Mouse (Mus musculus) CH12.LX (cell line): ENCODE results near the gene Fam122a. TPM values are rescaled to one million over a fixed set of nuclear protein-coding genes. Genes with fewer than 3 reads are reported as not detected.

Experiments used
- DNase-seq: peaks from one replicate; pipeline ENCODE4 v3.0.0-alpha.2; 2013; ENCODE audit errors: extremely low read depth
- H3K27ac ChIP-seq: 2 replicates; pipeline ENCODE4 v1.5.1; 2012; ENCODE audit warnings: low read depth, mild to moderate bottlenecking, control low read depth, moderate library complexity; ENCODE audit not compliant: insufficient read depth
- H3K27me3 ChIP-seq: replicated peaks from 2 replicates; pipeline ENCODE3; 2012; ENCODE audit warnings: inconsistent platforms
- H3K36me3 ChIP-seq, 2 experiments: replicated peaks in 1 of 2; 2 replicates each; pipeline versions ENCODE3 to v1.6.1; 2012; ENCODE audit warnings: inconsistent platforms in 1 of 2, low read length in 1 of 2, mild to moderate bottlenecking in 1 of 2, mixed read lengths in 1 of 2, moderate library complexity in 1 of 2; ENCODE audit not compliant: control insufficient read depth in 1 of 2, insufficient read depth in 1 of 2
- H3K4me1 ChIP-seq, 2 experiments: 2 replicates each; pipeline ENCODE4 v1.6.1; 2012; ENCODE audit warnings: inconsistent platforms in 1 of 2, moderate library complexity in 1 of 2; ENCODE audit not compliant: insufficient read depth in 2 of 2, control insufficient read depth in 1 of 2
- H3K4me2 ChIP-seq: 2 replicates; pipeline ENCODE4 v1.6.1; 2012; ENCODE audit warnings: low read depth, mild to moderate bottlenecking, control low read depth; ENCODE audit not compliant: poor library complexity, insufficient read depth, severe bottlenecking
- H3K4me3 ChIP-seq, 3 experiments: fragments of 150-350 bp in 1 of 3; sonication (generic) in 1 of 3; replicated peaks in 1 of 3; 2 replicates each; pipeline versions ENCODE3 to v1.5.1; 2011 to 2012; ENCODE audit warnings: low read depth in 2 of 3, low read length in 2 of 3, mild to moderate bottlenecking in 2 of 3, moderate library complexity in 2 of 3, control low read depth in 1 of 3, improper control_type of control experiment in 1 of 3, inconsistent platforms in 1 of 3, mixed read lengths in 1 of 3; ENCODE audit not compliant: poor library complexity in 1 of 3
- H3K79me2 ChIP-seq: replicated peaks from 2 replicates; pipeline ENCODE4 v1.6.1; 2012; ENCODE audit warnings: mild to moderate bottlenecking, moderate library complexity; ENCODE audit not compliant: control insufficient read depth, poor library complexity, insufficient read depth, severe bottlenecking; ENCODE audit errors: extremely low read depth
- H3K9ac ChIP-seq: 2 replicates; pipeline ENCODE4 v1.6.1; 2012; ENCODE audit warnings: low read depth, mild to moderate bottlenecking, control low read depth, moderate library complexity; ENCODE audit not compliant: insufficient read depth
- H3K9me3 ChIP-seq: replicated peaks from 2 replicates; pipeline ENCODE3; 2012; ENCODE audit warnings: low read length, inconsistent platforms, mixed read lengths
- CHD1 ChIP-seq: IDR thresholded peaks from 2 replicates; pipeline ENCODE4 v1.6.1; 2012; ENCODE audit warnings: low read depth, low read length, improper control_type of control experiment, inconsistent platforms
- ELF1 ChIP-seq: IDR thresholded peaks from 2 replicates; pipeline ENCODE4 v1.6.1; 2014; ENCODE audit warnings: low read depth, mild to moderate bottlenecking, inconsistent platforms, low read length, improper control_type of control experiment
- ETS1 ChIP-seq: conservative IDR thresholded peaks from 2 replicates; pipeline ENCODE4 v1.6.1; 2012; ENCODE audit warnings: low read depth, mild to moderate bottlenecking, inconsistent platforms, low read length, improper control_type of control experiment, moderate library complexity
- MAFK ChIP-seq: IDR thresholded peaks from 2 replicates; pipeline ENCODE4 v1.6.1; 2011; ENCODE audit warnings: low read length, improper control_type of control experiment; ENCODE audit not compliant: insufficient replicate concordance
- MAZ ChIP-seq: IDR thresholded peaks from 2 replicates; pipeline ENCODE4 v1.6.1; 2012; ENCODE audit warnings: low read depth, mild to moderate bottlenecking, inconsistent platforms, low read length, improper control_type of control experiment, moderate library complexity
- MEF2A ChIP-seq: IDR thresholded peaks from 2 replicates; pipeline ENCODE4 v1.6.1; 2014; ENCODE audit warnings: low read depth, mild to moderate bottlenecking, inconsistent platforms, low read length, improper control_type of control experiment, borderline replicate concordance
- MYC ChIP-seq: IDR thresholded peaks from 2 replicates; pipeline ENCODE4 v1.6.1; 2011; ENCODE audit warnings: low read depth, mild to moderate bottlenecking, improper control_type of control experiment, low read length
- NRF1 ChIP-seq: IDR thresholded peaks from 2 replicates; pipeline ENCODE4 v1.6.1; 2014; ENCODE audit warnings: low read depth, mild to moderate bottlenecking, inconsistent platforms, low read length, improper control_type of control experiment, moderate library complexity
- PAX5 ChIP-seq: IDR thresholded peaks from 2 replicates; pipeline ENCODE4 v1.6.1; 2012; ENCODE audit warnings: low read length, inconsistent platforms, mixed read lengths
- POLR2A ChIP-seq: IDR thresholded peaks from 2 replicates; pipeline ENCODE4 v1.6.1; 2011; ENCODE audit warnings: low read depth, mild to moderate bottlenecking, improper control_type of control experiment, low read length
- POLR2AphosphoS2 ChIP-seq: IDR thresholded peaks from 2 replicates; pipeline ENCODE4 v1.6.1; 2011; ENCODE audit warnings: low read depth, low read length, improper control_type of control experiment
- RCOR1 ChIP-seq: conservative IDR thresholded peaks from 2 replicates; pipeline ENCODE4 v1.6.1; 2012; ENCODE audit warnings: low read depth, mild to moderate bottlenecking, inconsistent platforms, low read length, improper control_type of control experiment
- SMC3 ChIP-seq: IDR thresholded peaks from 2 replicates; pipeline ENCODE4 v1.6.1; 2011; ENCODE audit warnings: low read depth, low read length, improper control_type of control experiment
- UBTF ChIP-seq: IDR thresholded peaks from 2 replicates; pipeline ENCODE4 v1.6.1; 2012; ENCODE audit warnings: low read depth, mild to moderate bottlenecking, inconsistent platforms, low read length, improper control_type of control experiment, moderate library complexity
- USF1 ChIP-seq: IDR thresholded peaks from 2 replicates; pipeline ENCODE4 v1.6.1; 2014; ENCODE audit warnings: low read depth, mild to moderate bottlenecking, inconsistent platforms, low read length, improper control_type of control experiment
- USF2 ChIP-seq: conservative IDR thresholded peaks from 2 replicates; pipeline ENCODE4 v1.6.1; 2011; ENCODE audit warnings: low read depth, low read length, improper control_type of control experiment
- ZNF384 ChIP-seq: IDR thresholded peaks from 2 replicates; pipeline ENCODE4 v1.6.1; 2012; ENCODE audit warnings: low read depth, low read length, improper control_type of control experiment, inconsistent platforms
- dilution Hi-C: fragments of 300-500 bp; cut with MboI; formaldehyde crosslinking; loops from 2 replicates; pipeline ENCODE4 v1.14.3; 2020; ENCODE audit warnings: low sequenced_read_pairs; ENCODE audit not compliant: extremely low pct_unique_long_range_greater_than_20kb, extremely low pct_ligation_motif_present
- in situ Hi-C: fragments of 300-500 bp; cut with MboI; formaldehyde crosslinking; loops from 3 replicates; pipeline ENCODE4 v1.14.3; 2019; ENCODE audit warnings: low sequenced_read_pairs, low pct_ligation_motif_present, low pct_unique_long_range_greater_than_20kb, mixed read lengths
- polyA plus RNA-seq: library from polyadenylated mRNA; unstranded; fragments of >175 nt; gene quantifications from 2 replicates; pipeline ENCODE4 v1.2.1, GENCODE M21; 2012; ENCODE audit warnings: low read depth; ENCODE audit not compliant: insufficient read length
- total RNA-seq, 2 experiments: library from RNA; depleted of rRNA; stranded (reverse); fragments of 300-350 nt in 1 of 2; fragments of >200 nt in 1 of 2; gene quantifications; 2 replicates each; pipeline ENCODE4 v1.2.3; 2012 to 2014

Fam122a gene
- total and polyA plus RNA-seq, 3 experiments = 2.6 to 34.6 (median 4.5) TPM

DNA sequence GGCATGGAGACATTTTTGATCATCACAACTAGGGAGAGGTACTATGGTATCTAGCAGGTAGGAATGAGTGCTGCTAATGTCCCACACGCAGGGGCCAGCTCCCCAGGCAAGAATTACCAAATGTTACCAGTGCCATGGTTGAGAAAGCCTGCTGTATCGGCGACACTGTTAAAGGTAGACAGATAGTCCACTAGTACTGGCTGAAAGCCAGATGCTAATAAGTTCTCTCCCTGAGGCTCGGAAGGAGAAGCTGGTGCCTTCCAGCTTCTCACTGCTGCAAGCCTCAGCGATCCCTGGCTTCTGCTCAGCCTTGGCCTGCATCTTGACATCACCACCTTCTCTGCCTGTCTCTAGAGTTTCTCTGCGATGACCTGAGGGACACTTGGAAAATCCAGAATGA is 32.2 kb upstream of the Fam122a start:
- Histone ChIP-seq H3K4me2 (no peak overlapping the region), H3K9me3 (no peaks in the 10 kb centered on the region), H3K27me3 (no peaks in the 10 kb centered on the region), H3K36me3 (no peaks in the 10 kb centered on the region)
- TF ChIP-seq NRF1 (no peak), MEF2A (no peak), ELF1 (no peak), UBTF (no peak), SMC3 (no peak), ZNF384 (no peak)
- TF ChIP-seq, all 38 proteins: peak for 0
- DNase-seq = no peak
- no peaks in the 10 kb centered on the region for H3K4me1 ChIP-seq
- H3K79me2 ChIP-seq = no peaks in the 10 kb centered on the region
- no peak overlapping the region for H3K27ac ChIP-seq
- in situ Hi-C loops = no loop called here
- dilution Hi-C loops = no loop called here
- H3K4me3 ChIP-seq = no peak overlapping the region
- H3K9ac ChIP-seq = no peak overlapping the region

DNA sequence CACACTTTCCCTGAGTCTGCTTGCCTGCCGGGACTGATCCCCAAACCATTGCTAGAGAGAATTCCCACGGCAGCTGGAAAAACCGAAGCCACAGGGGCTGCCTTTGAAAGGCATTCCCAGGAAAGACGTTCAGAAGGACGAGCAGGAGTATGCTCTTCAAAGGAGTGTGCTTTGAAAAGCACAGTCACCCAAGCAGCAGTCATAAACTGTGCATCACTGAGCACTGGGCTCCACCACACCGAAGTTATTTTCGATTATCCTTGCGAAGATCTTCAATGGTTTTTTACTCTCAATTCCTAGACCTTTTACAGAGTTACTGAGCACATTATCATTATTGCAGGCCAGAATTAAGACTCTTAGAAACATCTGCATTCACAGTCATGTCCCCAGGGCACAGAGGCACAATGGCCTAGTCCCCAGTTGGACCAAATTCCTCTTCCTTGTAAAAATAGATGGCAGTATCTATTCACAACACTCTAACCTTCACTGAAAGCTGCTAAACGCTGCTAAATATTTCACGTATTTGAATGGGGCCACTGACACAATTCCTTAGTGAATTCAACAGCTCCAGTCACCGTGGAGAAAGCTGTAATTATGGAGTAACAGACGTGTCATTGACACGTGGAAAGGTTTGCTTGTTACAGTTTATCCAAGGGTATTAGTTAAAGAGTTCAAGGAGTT is 31.1 kb upstream of the Fam122a start:
- Histone ChIP-seq H3K4me1 (no peaks in the 10 kb centered on the region), H3K4me2 (no peak overlapping the region), H3K9ac (no peak overlapping the region), H3K36me3 (no peaks in the 10 kb centered on the region), H3K79me2 (no peaks in the 10 kb centered on the region), H3K27me3 (no peaks in the 10 kb centered on the region), H3K4me3 (no peak overlapping the region), H3K27ac (no peak overlapping the region), H3K9me3 (no peaks in the 10 kb centered on the region)
- TF ChIP-seq MAZ (no peak), POLR2A (no peak), PAX5 (no peak), RCOR1 (no peak), ETS1 (no peak), USF1 (no peak), USF2 (no peak), MEF2A (no peak), MAFK (no peak), UBTF (no peak), CHD1 (no peak), MYC (no peak), POLR2AphosphoS2 (no peak)
- in situ Hi-C loops (no loop called here), dilution Hi-C loops (no loop called here)
- DNase-seq = no peak
